Mouse (Mus musculus) G1E (cell line): ENCODE data around the gene Mcoln3. TPM values are rescaled to one million over a fixed set of nuclear protein-coding genes. Genes with fewer than 3 reads are reported as not detected.

Experiments
- ATAC-seq: 2 replicates; pipeline ENCODE4 v1.8.0; 2016; ENCODE audit warnings: mild to moderate bottlenecking; ENCODE audit not compliant: insufficient number of reproducible peaks, poor library complexity, low FRiP score, severe bottlenecking; ENCODE audit errors: extremely low read depth
- DNase-seq: peaks from one replicate; pipeline ENCODE4 v3.0.0; 2012; ENCODE audit warnings: low spot score
- H3K27me3 ChIP-seq: 2 replicates; pipeline ENCODE4 v1.6.1; 2012; ENCODE audit warnings: mild to moderate bottlenecking, low read length, inconsistent platforms; ENCODE audit not compliant: insufficient read depth
- H3K36me3 ChIP-seq: replicated peaks from 2 replicates; pipeline ENCODE3; 2012; ENCODE audit warnings: mild to moderate bottlenecking, inconsistent platforms
- H3K4me1 ChIP-seq: 2 replicates; pipeline ENCODE4 v1.6.1; 2012; ENCODE audit warnings: low read depth, low read length, inconsistent platforms, mixed read lengths; ENCODE audit not compliant: insufficient read depth
- H3K4me3 ChIP-seq: 2 replicates; pipeline ENCODE4 v1.5.1; 2012; ENCODE audit warnings: low read depth, mild to moderate bottlenecking, inconsistent platforms, low read length, moderate library complexity, mixed read lengths
- H3K9me3 ChIP-seq: replicated peaks from 2 replicates; pipeline ENCODE4 v1.6.1; 2012; ENCODE audit warnings: inconsistent platforms
- CTCF ChIP-seq: IDR thresholded peaks from 2 replicates; pipeline ENCODE4 v1.5.1; 2012; ENCODE audit warnings: low read depth, low read length, inconsistent platforms, mixed read lengths
- GATA1 ChIP-seq: IDR thresholded peaks from 2 replicates; pipeline ENCODE4 v1.6.1; 2012; ENCODE audit warnings: borderline replicate concordance, low read length, inconsistent platforms, mixed read lengths
- GATA2 ChIP-seq: IDR thresholded peaks from 2 replicates; pipeline ENCODE4 v1.6.1; 2012; ENCODE audit warnings: low read depth, low read length, inconsistent platforms, borderline replicate concordance
- POLR2AphosphoS5 ChIP-seq: IDR thresholded peaks from 2 replicates; pipeline ENCODE4 v1.6.1; 2012; ENCODE audit warnings: low read depth, low read length, inconsistent platforms; ENCODE audit not compliant: insufficient replicate concordance
- TAL1 ChIP-seq: conservative IDR thresholded peaks from 2 replicates; pipeline ENCODE4 v1.6.1; 2012; ENCODE audit warnings: low read depth, low read length, inconsistent platforms, mixed read lengths
- polyA plus RNA-seq: library from polyadenylated mRNA; stranded (reverse); fragments of >175 nt; gene quantifications from 2 replicates; pipeline ENCODE4 v1.2.3, GENCODE M21; 2012
- total RNA-seq, 2 experiments: library from RNA; stranded (forward) in 1 of 2; stranded (reverse) in 1 of 2; fragments of 200-1000 nt in 1 of 2; fragments of >200 nt in 1 of 2; fragmentation: Nextera tagmentation in 1 of 2; gene quantifications; 2 replicates each; pipeline ENCODE4 v1.2.3; 2014 to 2017

Gene Mcoln3
- total and polyA plus RNA-seq, 3 experiments = not detected

- no peak for ATAC-seq
- H3K27me3 ChIP-seq = peaks cover 3% of the 10 kb centered on the region
- H3K9me3 ChIP-seq = peaks cover 8% of the 10 kb centered on the region
- no peak for DNase-seq
- no peaks in the 10 kb centered on the region for H3K4me1 ChIP-seq
- TF ChIP-seq GATA1 (no peak), GATA2 (no peak), CTCF (no peak), TAL1 (no peak)
- no peaks in the 10 kb centered on the region for H3K36me3 ChIP-seq
- H3K4me3 ChIP-seq = no peak overlapping the region
These were observed 20.3 kb upstream of the Mcoln3 start for GRCm38 (mm10) chr3:146096986-146097385.

GRCm38 (mm10) chr3:146097861-146098260 is 19.4 kb upstream of the Mcoln3 start:
- TF ChIP-seq GATA2 (no peak), TAL1 (no peak), CTCF (no peak), POLR2AphosphoS5 (no peak), GATA1 (no peak)
- no peak overlapping the region for H3K4me3 ChIP-seq
- ATAC-seq = no peak
- DNase-seq = no peak
- H3K9me3 ChIP-seq = peaks cover 8% of the 10 kb centered on the region
- H3K27me3 ChIP-seq = peaks cover 2% of the 10 kb centered on the region
- no peaks in the 10 kb centered on the region for H3K36me3 ChIP-seq
- H3K4me1 ChIP-seq = no peaks in the 10 kb centered on the region

- DNase-seq = no peak
- H3K36me3 ChIP-seq = no peaks in the 10 kb centered on the region
- H3K4me1 ChIP-seq = no peaks in the 10 kb centered on the region
- no peak for ATAC-seq
- H3K27me3 ChIP-seq = no peaks in the 10 kb centered on the region
- H3K9me3 ChIP-seq = peaks cover 8% of the 10 kb centered on the region
- H3K4me3 ChIP-seq = no peak overlapping the region
- TF ChIP-seq GATA1 = no peak
- TF ChIP-seq CTCF = no peak
These were observed 17.3 kb upstream of the Mcoln3 start for GRCm38 (mm10) chr3:146099925-146100324.

GRCm38 (mm10) chr3:146102049-146102448 is 15.2 kb upstream of the Mcoln3 start:
- no peaks in the 10 kb centered on the region for H3K4me1 ChIP-seq
- ATAC-seq (no peak; the same call in 1 of the 2 replicates), DNase-seq (no peak)
- no peaks in the 10 kb centered on the region for H3K27me3 ChIP-seq
- no peaks in the 10 kb centered on the region for H3K36me3 ChIP-seq
- TF ChIP-seq GATA2 (no peak), POLR2AphosphoS5 (no peak), CTCF (no peak), TAL1 (no peak), GATA1 (no peak)
- peaks cover 8% of the 10 kb centered on the region for H3K9me3 ChIP-seq
- no peak overlapping the region for H3K4me3 ChIP-seq

- no peak for TF ChIP-seq TAL1
- no peak for ATAC-seq
- no peak for DNase-seq
- Histone ChIP-seq H3K4me1 (no peaks in the 10 kb centered on the region), H3K4me3 (no peak overlapping the region), H3K27me3 (no peaks in the 10 kb centered on the region), H3K36me3 (no peaks in the 10 kb centered on the region), H3K9me3 (no peaks in the 10 kb centered on the region)
These were observed 10.0 kb upstream of the Mcoln3 start for GRCm38 (mm10) chr3:146107116-146107849.

GRCm38 (mm10) chr3:146107921-146108571 is 9.2 kb upstream of the Mcoln3 start, which contains the start of gene Wdr63:
Gene Wdr63, minus strand, starts transcription at chr3:146108130.
- TF ChIP-seq GATA2 (no peak), GATA1 (no peak), CTCF (no peak), TAL1 (no peak), POLR2AphosphoS5 (no peak)
- Histone ChIP-seq H3K4me1 (no peaks in the 10 kb centered on the region), H3K9me3 (no peaks in the 10 kb centered on the region), H3K27me3 (peaks cover under 1% of the 10 kb centered on the region; the same call in 1 of the 2 replicates), H3K36me3 (no peaks in the 10 kb centered on the region), H3K4me3 (no peak within 1 kb of the TSS)
- DNase-seq (no peak), ATAC-seq (no peak)
